25 mouse cellular contexts compared by ENCODE assay signal in genomic region chr16:74272993-74273392, GRCm38 (mm10).
DNase-seq lines count a peak whose midpoint lies in the region; ATAC-seq lines count a peak whose summit lies in the region.
"Had no signal": no experiment of that assay in that cellular context is flagged by ENCODE, and none has a peak within 500 bp of the region (broad histone marks: within the 10 kb centered on the region; RNA-seq: fewer than 3 reads in every experiment).

No protein-coding gene starts in this region.

- H3K4me1 ChIP-seq in hindbrain, embryonic 12.5 days: no peaks in the 10 kb centered on the region
- peaks cover 5% of the 10 kb centered on the region for H3K4me1 ChIP-seq in hindbrain, embryonic 13.5 days (replicated peaks)
- H3K4me1 ChIP-seq: embryonic facial prominence, embryonic 12.5 days; forebrain, embryonic 13.5 days; forebrain, embryonic 15.5 days had no signal

- WGBS in hindbrain, embryonic 12.5 days: 59% methylated on average over 4 of the region's 4 CpGs
- WGBS in hindbrain, embryonic 13.5 days: 45% methylated on average over 4 of the region's 4 CpGs

- H3K9ac ChIP-seq in hindbrain, embryonic 12.5 days: no peak overlapping the region
- no peak overlapping the region for H3K9ac ChIP-seq in hindbrain, embryonic 13.5 days
- H3K9ac ChIP-seq: embryonic facial prominence, embryonic 12.5 days; forebrain, embryonic 13.5 days; forebrain, embryonic 15.5 days; forebrain, postnatal 0 days had no signal

- H3K4me3 ChIP-seq in hindbrain, embryonic 12.5 days: no peak overlapping the region
- H3K4me3 ChIP-seq in hindbrain, embryonic 13.5 days: no peak overlapping the region
- H3K4me3 ChIP-seq: embryonic facial prominence, embryonic 10.5 days; embryonic facial prominence, embryonic 12.5 days; forebrain, embryonic 13.5 days; forebrain, embryonic 15.5 days had no signal

- DNase-seq in frontal cortex, postnatal 25 days (ENCODE audit: low spot score in 2 of 2): no peak
- DNase-seq in brain, adult 2 months (ENCODE audit: low read depth, low spot score): peak; percentile 17
- DNase-seq: adrenal gland, adult 8-10 months; adrenal gland, postnatal 14 days; adrenal gland, postnatal 36 days; B cell, adult 2 months; cerebellum, adult 11 months; cerebellum, adult 18-20 months; cerebellum, adult 8-10 months; cerebellum, adult 9-11 months; cerebellum, postnatal 14 days; cerebellum, postnatal 36 days; forebrain, postnatal 0 days had no signal

- no peaks in the 10 kb centered on the region for H3K9me3 ChIP-seq in hindbrain, embryonic 12.5 days (replicated peaks)
- H3K9me3 ChIP-seq in hindbrain, embryonic 13.5 days: no peaks in the 10 kb centered on the region
- H3K9me3 ChIP-seq: embryonic facial prominence, embryonic 10.5 days; embryonic facial prominence, embryonic 12.5 days; forebrain, embryonic 13.5 days; forebrain, embryonic 15.5 days; G1E had no signal

- H3K4me2 ChIP-seq in hindbrain, embryonic 12.5 days (replicated peaks): no peak overlapping the region
- H3K4me2 ChIP-seq in hindbrain, embryonic 13.5 days: no peak overlapping the region
- H3K4me2 ChIP-seq: embryonic facial prominence, embryonic 12.5 days; forebrain, embryonic 13.5 days; forebrain, embryonic 15.5 days had no signal

- H3K27ac ChIP-seq in hindbrain, embryonic 12.5 days: no peak overlapping the region
- no peak overlapping the region for H3K27ac ChIP-seq in hindbrain, embryonic 13.5 days
- H3K27ac ChIP-seq: embryonic facial prominence, embryonic 10.5 days; embryonic facial prominence, embryonic 12.5 days; forebrain, embryonic 13.5 days; forebrain, embryonic 15.5 days had no signal

- no peaks in the 10 kb centered on the region for H3K27me3 ChIP-seq in hindbrain, embryonic 12.5 days
- H3K27me3 ChIP-seq in hindbrain, embryonic 13.5 days: no peaks in the 10 kb centered on the region
- H3K27me3 ChIP-seq: CH12.LX; embryonic facial prominence, embryonic 12.5 days; forebrain, embryonic 13.5 days; forebrain, embryonic 15.5 days; Patski had no signal

- H3K36me3 ChIP-seq in hindbrain, embryonic 12.5 days: no peaks in the 10 kb centered on the region
- no peaks in the 10 kb centered on the region for H3K36me3 ChIP-seq in hindbrain, embryonic 13.5 days
- H3K36me3 ChIP-seq: embryonic facial prominence, embryonic 10.5 days; embryonic facial prominence, embryonic 12.5 days; forebrain, embryonic 15.5 days; G1E had no signal

- ATAC-seq in frontal cortex, adult (ENCODE audit: low TSS enrichment): peak; percentile 82
- ATAC-seq in hindbrain, embryonic 12.5 days (ENCODE audit: low FRiP score): 0 out of 2 replicates have a peak, but pooled peaks have one; percentile 61
- no peak for ATAC-seq in hindbrain, embryonic 13.5 days (ENCODE audit: low FRiP score)
- ATAC-seq: activated CD4-positive, CD25-positive, alpha-beta regulatory T cell, adult 4 months; CD4-positive, CD25-positive, alpha-beta regulatory T cell, adult 4 months; forebrain, embryonic 13.5 days; forebrain, embryonic 15.5 days; forebrain, postnatal 0 days; Patski had no signal
